Mouse (Mus musculus) MEL (cell line): ENCODE measurements around the gene Unc13d. TPM values are rescaled to one million over a fixed set of nuclear protein-coding genes. Genes with fewer than 3 reads are reported as not detected.

Source experiments
- DNase-seq: peaks from one replicate; pipeline ENCODE4 v3.0.0; 2011; ENCODE audit warnings: low read depth, low spot score
- H3K27ac ChIP-seq: 2 replicates; pipeline ENCODE4 v1.5.1; 2012; ENCODE audit warnings: low read depth, mild to moderate bottlenecking, control low read depth, low read length, moderate library complexity; ENCODE audit not compliant: control insufficient read depth
- H3K27me3 ChIP-seq, 2 experiments: fragments of 150-350 bp in 1 of 2; sonication (generic) in 1 of 2; 2 replicates each; pipeline ENCODE4 v1.6.1; 2012; ENCODE audit warnings: low read length in 2 of 2, mild to moderate bottlenecking in 2 of 2, improper control_type of control experiment in 1 of 2, moderate library complexity in 1 of 2; ENCODE audit not compliant: insufficient read depth in 2 of 2, control insufficient read depth in 1 of 2
- H3K36me3 ChIP-seq, 2 experiments: 2 replicates each; pipeline ENCODE4 v1.6.1; 2012 to 2014; ENCODE audit warnings: low read length in 2 of 2, improper control_type of control experiment in 1 of 2, inconsistent platforms in 1 of 2, mild to moderate bottlenecking in 1 of 2; ENCODE audit not compliant: insufficient read depth in 2 of 2, control insufficient read depth in 1 of 2
- H3K4me1 ChIP-seq, 2 experiments: fragments of 150-350 bp in 1 of 2; sonication (generic) in 1 of 2; 2 replicates each; pipeline ENCODE4 v1.6.1; 2012; ENCODE audit warnings: low read length in 2 of 2, improper control_type of control experiment in 1 of 2, mild to moderate bottlenecking in 1 of 2; ENCODE audit not compliant: insufficient read depth in 2 of 2, control insufficient read depth in 1 of 2
- H3K4me3 ChIP-seq, 2 experiments: fragments of 150-350 bp in 1 of 2; sonication (generic) in 1 of 2; 2 replicates each; pipeline ENCODE4 v1.5.1; 2012; ENCODE audit warnings: low read depth in 2 of 2, low read length in 2 of 2, mild to moderate bottlenecking in 2 of 2, moderate library complexity in 2 of 2, control low read depth in 1 of 2, improper control_type of control experiment in 1 of 2; ENCODE audit not compliant: control insufficient read depth in 1 of 2, insufficient read depth in 1 of 2
- H3K79me2 ChIP-seq: 2 replicates; pipeline ENCODE4 v1.6.1; 2012; ENCODE audit warnings: mild to moderate bottlenecking, low read length, moderate library complexity; ENCODE audit not compliant: control insufficient read depth, poor library complexity, insufficient read depth
- H3K9ac ChIP-seq: 2 replicates; pipeline ENCODE4 v1.6.1; 2012; ENCODE audit warnings: low read depth, mild to moderate bottlenecking, control low read depth, low read length, moderate library complexity; ENCODE audit not compliant: control insufficient read depth, poor library complexity, severe bottlenecking
- H3K9me3 ChIP-seq: fragments of 150-350 bp; sonication (generic); replicated peaks from 2 replicates; pipeline ENCODE4 v1.6.1; 2012; ENCODE audit warnings: mild to moderate bottlenecking, low read length, improper control_type of control experiment, moderate library complexity; ENCODE audit not compliant: insufficient read depth
- CHD1 ChIP-seq: IDR thresholded peaks from 2 replicates; pipeline ENCODE4 v1.6.1; 2012; ENCODE audit warnings: low read depth, mild to moderate bottlenecking, inconsistent platforms, low read length, improper control_type of control experiment
- CHD2 ChIP-seq: IDR thresholded peaks from 2 replicates; pipeline ENCODE4 v1.6.1; 2011; ENCODE audit warnings: low read length, improper control_type of control experiment
- CTCF ChIP-seq, 3 experiments: IDR thresholded peaks in 2 of 3; conservative IDR thresholded peaks in 1 of 3; 2 replicates each; pipeline ENCODE4 v1.5.1; 2011 to 2012; ENCODE audit warnings: low read length in 3 of 3, low read depth in 2 of 3, mild to moderate bottlenecking in 2 of 3, improper control_type of control experiment in 1 of 3, inconsistent platforms in 1 of 3, mixed read lengths in 1 of 3, moderate library complexity in 1 of 3; ENCODE audit not compliant: control insufficient read depth in 1 of 3, insufficient read depth in 1 of 3, poor library complexity in 1 of 3, severe bottlenecking in 1 of 3
- E2F4 ChIP-seq: IDR thresholded peaks from 2 replicates; pipeline ENCODE4 v1.6.1; 2011; ENCODE audit warnings: low read depth, low read length, improper control_type of control experiment, borderline replicate concordance
- ELF1 ChIP-seq: IDR thresholded peaks from 2 replicates; pipeline ENCODE4 v1.6.1; 2014; ENCODE audit warnings: low read depth, mild to moderate bottlenecking, inconsistent platforms, low read length, improper control_type of control experiment, moderate library complexity
- ETS1 ChIP-seq: IDR thresholded peaks from 2 replicates; pipeline ENCODE4 v1.6.1; 2012; ENCODE audit warnings: low read depth, mild to moderate bottlenecking, inconsistent platforms, low read length, improper control_type of control experiment, moderate library complexity
- GABPA ChIP-seq: IDR thresholded peaks from 2 replicates; pipeline ENCODE4 v1.6.1; 2012; ENCODE audit warnings: low read depth, mild to moderate bottlenecking, inconsistent platforms, low read length, improper control_type of control experiment, moderate library complexity
- JUND ChIP-seq: IDR thresholded peaks from 2 replicates; pipeline ENCODE4 v1.6.1; 2011; ENCODE audit warnings: low read depth, mild to moderate bottlenecking, improper control_type of control experiment, low read length
- MAFK ChIP-seq: IDR thresholded peaks from 2 replicates; pipeline ENCODE4 v1.6.1; 2011; ENCODE audit warnings: low read depth, mild to moderate bottlenecking, low read length, improper control_type of control experiment, borderline replicate concordance
- MAZ ChIP-seq: IDR thresholded peaks from 2 replicates; pipeline ENCODE4 v1.6.1; 2012; ENCODE audit warnings: low read depth, mild to moderate bottlenecking, inconsistent platforms, low read length, improper control_type of control experiment
- MEF2A ChIP-seq: IDR thresholded peaks from 2 replicates; pipeline ENCODE4 v1.6.1; 2014; ENCODE audit warnings: low read depth, mild to moderate bottlenecking, inconsistent platforms, low read length, improper control_type of control experiment; ENCODE audit not compliant: poor library complexity, insufficient replicate concordance, severe bottlenecking; ENCODE audit errors: extremely low read depth
- MYB ChIP-seq: IDR thresholded peaks from 2 replicates; pipeline ENCODE4 v1.6.1; 2011; ENCODE audit warnings: mild to moderate bottlenecking, low read depth, low read length, improper control_type of control experiment
- NRF1 ChIP-seq: IDR thresholded peaks from 2 replicates; pipeline ENCODE4 v1.6.1; 2014; ENCODE audit warnings: low read depth, mild to moderate bottlenecking, inconsistent platforms, low read length, improper control_type of control experiment, moderate library complexity; ENCODE audit not compliant: poor library complexity, insufficient read depth, severe bottlenecking
- POLR2AphosphoS2 ChIP-seq: IDR thresholded peaks from 2 replicates; pipeline ENCODE4 v1.6.1; 2011; ENCODE audit warnings: low read length, improper control_type of control experiment
- POLR2AphosphoS5 ChIP-seq: IDR thresholded peaks from 2 replicates; pipeline ENCODE4 v1.6.1; 2012; ENCODE audit warnings: low read depth, borderline replicate concordance, mild to moderate bottlenecking, inconsistent platforms, low read length, moderate library complexity, mixed read lengths
- RAD21 ChIP-seq: IDR thresholded peaks from 2 replicates; pipeline ENCODE4 v1.6.1; 2011; ENCODE audit warnings: mild to moderate bottlenecking, low read depth, low read length, improper control_type of control experiment
- SIN3A ChIP-seq: IDR thresholded peaks from 2 replicates; pipeline ENCODE4 v1.6.1; 2012; ENCODE audit warnings: low read length, improper control_type of control experiment, inconsistent platforms
- TBP ChIP-seq: IDR thresholded peaks from 2 replicates; pipeline ENCODE4 v1.8.0; 2011; ENCODE audit warnings: low read depth, low read length, improper control_type of control experiment
- USF1 ChIP-seq: IDR thresholded peaks from 2 replicates; pipeline ENCODE4 v1.6.1; 2014; ENCODE audit warnings: low read depth, mild to moderate bottlenecking, inconsistent platforms, low read length, improper control_type of control experiment, moderate library complexity
- ZC3H11A ChIP-seq: IDR thresholded peaks from 2 replicates; pipeline ENCODE4 v1.6.1; 2012; ENCODE audit warnings: low read depth, mild to moderate bottlenecking, inconsistent platforms, low read length, improper control_type of control experiment
- ZNF384 ChIP-seq: IDR thresholded peaks from 2 replicates; pipeline ENCODE4 v1.6.1; 2012; ENCODE audit warnings: low read depth, mild to moderate bottlenecking, inconsistent platforms, low read length, improper control_type of control experiment
- polyA plus RNA-seq, 2 experiments: library from polyadenylated mRNA; stranded (reverse) in 1 of 2; unstranded in 1 of 2; fragments of >175 nt in 1 of 2; fragments of >200 nt in 1 of 2; gene quantifications; 2 replicates each; pipeline versions ENCODE4 v1.2.1 to v1.2.4; 2012; ENCODE audit warnings: low replicate concordance in 2 of 2, low read depth in 1 of 2; ENCODE audit not compliant: insufficient read length in 2 of 2, insufficient read depth in 1 of 2, missing spikeins in 1 of 2
- total RNA-seq: library from RNA; depleted of rRNA; stranded (reverse); fragments of 300-350 nt; gene quantifications from 2 replicates; pipeline ENCODE4 v1.2.3, GENCODE M21; 2012

The Unc13d gene
- total and polyA plus RNA-seq, 3 experiments = 115 to 146 TPM; not detected in 1

DNA sequence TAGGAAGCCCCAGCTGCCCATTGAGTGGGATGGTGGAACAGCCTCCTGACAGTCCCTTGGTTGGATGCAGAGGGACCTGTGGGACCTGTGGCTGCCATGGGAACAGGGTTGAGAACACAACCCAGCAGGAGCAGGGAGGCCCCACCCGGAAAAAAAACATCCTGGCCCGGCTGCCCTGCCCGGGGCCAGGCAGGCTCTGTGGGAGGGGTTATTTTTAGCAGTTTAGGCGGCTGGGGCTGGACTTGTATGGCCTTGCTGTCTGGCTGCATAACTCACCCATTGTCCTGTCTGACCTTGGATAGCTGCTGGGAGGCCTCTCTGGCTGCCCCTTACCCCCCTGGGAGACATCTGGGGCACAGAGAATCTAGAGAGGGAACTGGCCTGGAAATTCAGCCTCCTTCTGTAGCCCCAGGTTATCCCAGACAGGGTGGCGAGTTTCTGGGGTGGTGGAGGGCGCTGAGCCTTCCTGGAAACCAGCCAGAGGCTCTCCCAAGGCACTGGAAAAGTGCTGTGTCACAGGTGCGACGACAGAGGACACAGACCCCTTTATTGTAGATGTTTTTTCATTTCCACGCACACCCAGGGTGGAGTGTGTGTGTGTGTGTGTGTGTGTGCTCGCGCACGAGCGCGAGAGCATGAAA, 26.4 kb upstream of the Unc13d start:
- H3K4me3 ChIP-seq = no peak overlapping the region
- H3K9me3 ChIP-seq = no peaks in the 10 kb centered on the region
- H3K27ac ChIP-seq = no peak overlapping the region
- no peaks in the 10 kb centered on the region for H3K79me2 ChIP-seq
- TF ChIP-seq GABPA = peak; percentile 37; the same call in 1 of the 2 replicates
- TF ChIP-seq CTCF (IDR thresholded peaks at IDR 0.05 in 2 of 3, conservative IDR thresholded peaks at IDR 0.05 in 1 of 3; ENCODE audit: control insufficient read depth in 1 of 3, insufficient read depth in 1 of 3, low read depth in 2 of 3, low read length in 3 of 3, poor library complexity in 1 of 3, severe bottlenecking in 1 of 3) = no peak
- TF ChIP-seq SIN3A = 0 out of 2 replicates have a peak, but pooled peaks have one; percentile 25
- TF ChIP-seq, all 39 proteins: peak for 2
- no peaks in the 10 kb centered on the region for H3K27me3 ChIP-seq
- no peak for DNase-seq
- peaks cover 11 to 26% of the 10 kb centered on the region in 2 experiments for H3K4me1 ChIP-seq
- H3K9ac ChIP-seq = no peak overlapping the region; the same call in 1 of the 2 replicates
- H3K36me3 ChIP-seq = peaks cover 0 to 21% of the 10 kb centered on the region in 2 experiments; a peak in 2 of 4 replicates

- H3K27ac ChIP-seq = no peak overlapping the region
- H3K36me3 ChIP-seq = peaks cover 0 to 24% of the 10 kb centered on the region in 2 experiments; a peak in 2 of 4 replicates
- TF ChIP-seq JUND = no peak
- TF ChIP-seq MYB = no peak
- TF ChIP-seq SIN3A = no peak
- no peak for TF ChIP-seq POLR2AphosphoS5
- TF ChIP-seq E2F4 = no peak
- TF ChIP-seq CHD1 = no peak
- no peak for TF ChIP-seq POLR2AphosphoS2
- TF ChIP-seq TBP = no peak
- no peak for TF ChIP-seq CHD2
- no peak for TF ChIP-seq MAFK
- no peak for TF ChIP-seq NRF1
- no peak for TF ChIP-seq RAD21
- no peak for TF ChIP-seq MAZ
- TF ChIP-seq ELF1 = no peak
- no peak for TF ChIP-seq USF1
- no peak for TF ChIP-seq ETS1
- TF ChIP-seq MEF2A = no peak
- no peak for TF ChIP-seq ZNF384
- TF ChIP-seq ZC3H11A = no peak
- H3K4me1 ChIP-seq = peaks cover 11 to 29% of the 10 kb centered on the region in 2 experiments
- DNase-seq = no peak
- no peak overlapping the region for H3K4me3 ChIP-seq
- H3K79me2 ChIP-seq = no peaks in the 10 kb centered on the region
- no peaks in the 10 kb centered on the region for H3K27me3 ChIP-seq
- no peak overlapping the region for H3K9ac ChIP-seq
- no peaks in the 10 kb centered on the region for H3K9me3 ChIP-seq
Measured at GRCm38 (mm10) chr11:116103572-116103971, 25.8 kb upstream of the Unc13d start.
